ENCODE assay signal across 23 mouse cellular contexts in genomic region chr7:99790816-99791215, GRCm38 (mm10). TPM values are rescaled to one million over a fixed set of nuclear protein-coding genes. Genes with fewer than 3 reads are reported as not detected.
"Had no signal": no experiment of that assay in that cellular context is flagged by ENCODE, and none has a peak within 500 bp of the region (broad histone marks: within the 10 kb centered on the region; RNA-seq: fewer than 3 reads in every experiment).

No protein-coding gene starts in this region.

- H3K9me3 ChIP-seq: limb, embryonic 12.5 days; liver, embryonic 13.5 days; lung, embryonic 15.5 days; stomach, embryonic 15.5 days had no signal

- H3K4me2 ChIP-seq: limb, embryonic 12.5 days; liver, embryonic 13.5 days; lung, embryonic 15.5 days; midbrain, embryonic 12.5 days; stomach, embryonic 15.5 days had no signal

- H3K27ac ChIP-seq: kidney, postnatal 0 days; limb, embryonic 12.5 days; liver, embryonic 13.5 days; lung, embryonic 15.5 days; macrophage; midbrain, embryonic 12.5 days; stomach, embryonic 15.5 days had no signal

- H3K4me3 ChIP-seq: limb, embryonic 12.5 days; liver, embryonic 13.5 days; lung, embryonic 15.5 days; megakaryocyte, embryonic 14.5 days; midbrain, embryonic 12.5 days; myocyte; stomach, embryonic 15.5 days had no signal

- DNase-seq: kidney, adult 9 months; kidney, postnatal 36 days; layer of hippocampus, adult 9-11 months; layer of hippocampus, postnatal 36 days; liver; liver, embryonic 13.5 days; liver, postnatal 0 days; lung, postnatal 14 days; retina, postnatal 1 day; right cerebral cortex, postnatal 4 days; thymus, adult 2 months; thymus, postnatal 25 days had no signal

- H3K36me3 ChIP-seq: limb, embryonic 12.5 days; liver, embryonic 13.5 days; lung, embryonic 15.5 days; midbrain, embryonic 12.5 days; stomach, embryonic 15.5 days had no signal

- ATAC-seq: liver, postnatal 0 days had no signal

- H3K27me3 ChIP-seq: midbrain, embryonic 12.5 days; stomach, embryonic 15.5 days had no signal

- H3K9ac ChIP-seq: limb, embryonic 12.5 days; liver, embryonic 13.5 days; liver, postnatal 0 days; lung, embryonic 15.5 days; midbrain, embryonic 12.5 days; stomach, embryonic 15.5 days had no signal

RNA-seq across cellular contexts. Expression of gene Olfr521, which starts 27.5 kb away (rescaled TPM):
- polyA plus RNA-seq: kidney, postnatal 0 days; limb, embryonic 12.5 days; liver, embryonic 13.5 days; liver, postnatal 0 days; lung, embryonic 15.5 days; macrophage; midbrain, embryonic 12.5 days; myocyte; spleen, adult 2 months; stomach, embryonic 15.5 days; testis, adult 2 months; thymus, adult 2 months; urinary bladder, adult 2 months had no signal
